Mouse (Mus musculus) gastrocnemius, postnatal 36 days (tissue): Measurements from ENCODE around the gene Scarf1. TPM values are rescaled to one million over a fixed set of nuclear protein-coding genes. Genes with fewer than 3 reads are reported as not detected.

Experiments
- DNase-seq, 2 experiments: peaks; one replicate each; pipeline ENCODE4 v3.0.0; 2022
- intact Hi-C: fragments of 180-260 bp; cut with DNase I; formaldehyde crosslinking; loops from one replicate; pipeline ENCODE4 v1.15.1; 2025
- microRNA-seq, 2 experiments: library from miRNA; unstranded; fragments of <30 nt; microRNA quantifications; one replicate each; pipeline ENCODE4 v1.2.0; 2021
- total RNA-seq, 2 experiments: library from RNA; stranded (reverse); gene quantifications; 2 replicates each; pipeline ENCODE4 v1.2.3; 2021

Gene Scarf1
- total RNA-seq, 2 experiments from 2014 or later = 2.8 to 3.1 TPM

DNA sequence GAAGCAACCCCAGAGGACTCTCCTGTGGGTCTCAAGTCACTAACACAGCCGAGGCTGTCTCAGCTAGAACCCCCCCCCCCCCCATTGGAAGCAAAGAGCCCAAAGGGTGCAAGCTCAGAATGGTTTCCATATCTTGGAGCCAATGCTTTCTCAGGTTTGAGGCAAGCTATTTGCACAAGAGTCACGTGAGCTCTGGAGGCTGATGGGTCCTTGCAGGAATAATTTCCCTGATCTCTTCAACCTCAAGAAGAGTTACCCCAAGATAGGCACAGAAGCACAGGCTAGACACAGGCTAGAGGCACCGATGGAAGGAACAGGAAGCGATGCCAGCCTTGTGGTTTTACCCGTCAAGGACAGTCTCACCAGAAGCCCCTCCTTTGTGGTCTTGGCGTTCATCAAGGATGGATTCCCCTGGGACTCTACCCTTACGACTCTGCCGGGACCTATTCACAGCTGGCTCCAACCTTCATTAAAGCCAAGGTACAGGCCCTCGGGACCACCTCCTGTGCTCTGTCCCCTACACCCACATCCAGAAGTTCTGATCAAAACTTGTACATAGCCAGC is 62.3 kb downstream of the Scarf1 start:
- intact Hi-C loops = no loop called here

More for the DNA sequence above, 62.3 kb downstream of the Scarf1 start:
- DNase-seq = no peak

Small RNAs within 50 kb of the gene (microRNA-seq; reads per million reads assigned to microRNA genes)
- gene Mir22 (40,492 to 162,720 reads per million in 2 experiments), gene Mir3971 (0 reads per million in 2 experiments)

Other genes starting within 250 kb of the Scarf1 start
- 10 to 100 TPM; 53.7 to 58.5 TPM for gene Rpa1, start 165.2 kb upstream of the Scarf1 start, total RNA-seq
- gene Smyd4, start 165.1 kb upstream of the Scarf1 start, total RNA-seq = 1 to 10 TPM; 2.0 to 3.1 TPM
- gene Serpinf1, start 90.8 kb upstream of the Scarf1 start, total RNA-seq = 10 to 100 TPM; 83.2 to 88.9 TPM
- gene Serpinf2, start 73.9 kb upstream of the Scarf1 start, total RNA-seq = not detected
- 1 to 10 TPM; 4.1 to 5.4 TPM for gene Wdr81, start 58.8 kb upstream of the Scarf1 start, total RNA-seq
- gene Tlcd2, start 51.8 kb upstream of the Scarf1 start, total RNA-seq = 1 to 10 TPM; 3.4 to 3.6 TPM
- 10 to 100 TPM; 56.1 to 64.1 TPM for gene Prpf8, start 26.7 kb upstream of the Scarf1 start, total RNA-seq
- 10 to 100 TPM; 39.1 to 40.1 TPM for gene Rilp, start 3.4 kb upstream of the Scarf1 start, total RNA-seq
- 10 to 100 TPM; 17.6 to 26.9 TPM for gene Slc43a2, start 18.2 kb downstream of the Scarf1 start, total RNA-seq
- 100 to 1,000 TPM; 186 to 223 TPM for gene Pitpna, start 74.6 kb downstream of the Scarf1 start, total RNA-seq
- 10 to 100 TPM; 20.4 to 24.0 TPM for gene Inpp5k, start 117.4 kb downstream of the Scarf1 start, total RNA-seq
- gene Myo1c, start 137.0 kb downstream of the Scarf1 start, total RNA-seq = 10 to 100 TPM; 37.4 to 41.5 TPM
- 10 to 100 TPM; 38.5 to 44.0 TPM for gene Crk, start 165.7 kb downstream of the Scarf1 start, total RNA-seq
- 100 to 1,000 TPM; 524 to 527 TPM for gene Ywhae, start 219.3 kb downstream of the Scarf1 start, total RNA-seq